ENCODE assay signal across 8 mouse cellular contexts in genomic region chr12:40220896-40221295, GRCm38 (mm10). TPM values are rescaled to one million over a fixed set of nuclear protein-coding genes. Genes with fewer than 3 reads are reported as not detected.
DNase-seq lines count a peak whose midpoint lies in the region; ATAC-seq and TF ChIP-seq lines count a peak whose summit lies in the region.

No protein-coding gene starts in this region.

- H3K4me3 ChIP-seq in heart, embryonic 12.5 days: peak overlapping the region; percentile 96
- peak overlapping the region; percentile 59 for H3K4me3 ChIP-seq in bone marrow macrophage, adult 2 months (ENCODE audit: insufficient read depth, low read length)
- H3K4me3 ChIP-seq in hindbrain, embryonic 14.5 days (replicated peaks; ENCODE audit: low read length): peak overlapping the region; percentile 81
- peak overlapping the region; percentile 96 for H3K4me3 ChIP-seq in midbrain, embryonic 11.5 days (ENCODE audit: low read depth, low read length)
- no peak overlapping the region; the same call in 1 of the 2 replicates for H3K4me3 ChIP-seq in kidney, adult 2 months (ENCODE audit: insufficient read depth, low read depth, low read length)

- peaks cover 13% of the 10 kb centered on the region for H3K36me3 ChIP-seq in heart, embryonic 12.5 days
- peaks cover 7% of the 10 kb centered on the region for H3K36me3 ChIP-seq in hindbrain, embryonic 14.5 days (replicated peaks; ENCODE audit: control insufficient read depth, insufficient read depth)
- peaks cover 4% of the 10 kb centered on the region; the same call in 1 of the 2 replicates for H3K36me3 ChIP-seq in midbrain, embryonic 11.5 days (ENCODE audit: control insufficient read depth, insufficient read depth, low read length)
- H3K36me3 ChIP-seq in kidney, adult 2 months (ENCODE audit: control insufficient read depth, insufficient read depth, low read length): peaks cover 2% of the 10 kb centered on the region; the same call in 1 of the 2 replicates

- no peak overlapping the region for H3K27ac ChIP-seq in heart, embryonic 12.5 days (ENCODE audit: poor library complexity, severe bottlenecking)
- peak overlapping the region; percentile 41; the same call in 1 of the 2 replicates for H3K27ac ChIP-seq in bone marrow macrophage, adult 2 months (ENCODE audit: insufficient read depth, low read depth, low read length)
- H3K27ac ChIP-seq in hindbrain, embryonic 14.5 days: no peak overlapping the region
- no peak overlapping the region for H3K27ac ChIP-seq in midbrain, embryonic 11.5 days (ENCODE audit: low read depth, low read length)
- H3K27ac ChIP-seq in kidney, adult 2 months (ENCODE audit: insufficient read depth, low read depth, low read length): no peak overlapping the region

- no peak for ATAC-seq in heart, embryonic 12.5 days (ENCODE audit: insufficient number of reproducible peaks, low FRiP score)
- ATAC-seq in hindbrain, embryonic 14.5 days (ENCODE audit: low FRiP score): no peak
- no peak for ATAC-seq in midbrain, embryonic 11.5 days (ENCODE audit: low FRiP score)

- no peak overlapping the region for H3K9ac ChIP-seq in heart, embryonic 12.5 days
- peak overlapping the region; percentile 88; the same call in 1 of the 2 replicates for H3K9ac ChIP-seq in hindbrain, embryonic 14.5 days
- H3K9ac ChIP-seq in midbrain, embryonic 11.5 days (ENCODE audit: low read length): peak overlapping the region; percentile 95; the same call in 1 of the 2 replicates

- no peak for DNase-seq in heart, postnatal 36 days
- DNase-seq in hindbrain, embryonic 14.5 days (ENCODE audit: low spot score): no peak
- peak; percentile 81 for DNase-seq in midbrain, embryonic 11.5 days (ENCODE audit: low spot score, missing footprints)
- no peak for DNase-seq in frontal cortex, postnatal 25 days (ENCODE audit: low spot score in 2 of 2)
- DNase-seq in gastrocnemius, postnatal 10 days: no peak
- no peak for DNase-seq in kidney, adult 2 months

- no peaks in the 10 kb centered on the region for H3K27me3 ChIP-seq in heart, embryonic 12.5 days (replicated peaks)
- no peaks in the 10 kb centered on the region for H3K27me3 ChIP-seq in hindbrain, embryonic 14.5 days (ENCODE audit: control insufficient read depth, insufficient read depth, low read length)
- H3K27me3 ChIP-seq in midbrain, embryonic 11.5 days (ENCODE audit: control insufficient read depth, insufficient read depth, low read length): no peaks in the 10 kb centered on the region
- no peaks in the 10 kb centered on the region for H3K27me3 ChIP-seq in kidney, adult 2 months (replicated peaks; ENCODE audit: control insufficient read depth, insufficient read depth, low read length)

- no peak for TF ChIP-seq POLR2A in bone marrow macrophage, adult 2 months (IDR thresholded peaks at IDR 0.05; ENCODE audit: borderline replicate concordance, low read depth, low read length)
- TF ChIP-seq POLR2A in kidney, adult 2 months (IDR thresholded peaks at IDR 0.05; ENCODE audit: low read depth, low read length): no peak

- H3K9me3 ChIP-seq in heart, embryonic 12.5 days (replicated peaks): no peaks in the 10 kb centered on the region
- H3K9me3 ChIP-seq in hindbrain, embryonic 14.5 days (ENCODE audit: control insufficient read depth, low read length): no peaks in the 10 kb centered on the region
- no peaks in the 10 kb centered on the region for H3K9me3 ChIP-seq in midbrain, embryonic 11.5 days (ENCODE audit: control insufficient read depth, low read length)

- intact Hi-C loops in heart, postnatal 36 days (cut with DNase I): loop anchor here (10.0 kb wide), 1 partner anchor 804 kb away; the partner anchor contains the start of gene Immp2l

- H3K4me1 ChIP-seq in heart, embryonic 12.5 days (replicated peaks): peaks cover 9% of the 10 kb centered on the region
- peaks cover 17% of the 10 kb centered on the region for H3K4me1 ChIP-seq in bone marrow macrophage, adult 2 months (ENCODE audit: control insufficient read depth, insufficient read depth, low read length)
- peaks cover 28% of the 10 kb centered on the region for H3K4me1 ChIP-seq in hindbrain, embryonic 14.5 days (replicated peaks; ENCODE audit: control insufficient read depth, insufficient read depth, low read length)
- peaks cover 15% of the 10 kb centered on the region for H3K4me1 ChIP-seq in midbrain, embryonic 11.5 days (ENCODE audit: control insufficient read depth, insufficient read depth, low read length)
- H3K4me1 ChIP-seq in kidney, adult 2 months (ENCODE audit: control insufficient read depth, insufficient read depth, low read length): peaks cover 12% of the 10 kb centered on the region

- 35% methylated on average over 3 of the region's 3 CpGs for whole genome bisulfite sequencing in heart, embryonic 12.5 days
- WGBS in hindbrain, embryonic 14.5 days: 42% methylated on average over 3 of the region's 3 CpGs
- WGBS in midbrain, embryonic 11.5 days: 49% methylated on average over 3 of the region's 3 CpGs
- 5% methylated on average over 3 of the region's 3 CpGs for WGBS in kidney, adult 2 months

- no peak for TF ChIP-seq CTCF in bone marrow macrophage, adult 2 months (IDR thresholded peaks at IDR 0.05; ENCODE audit: low read depth, low read length)
- no peak for TF ChIP-seq CTCF in kidney, adult 2 months (conservative IDR thresholded peaks at IDR 0.05; ENCODE audit: insufficient read depth, insufficient read length, low read depth, low read length)

- H3K4me2 ChIP-seq in heart, embryonic 12.5 days: peak overlapping the region; percentile 70
- H3K4me2 ChIP-seq in hindbrain, embryonic 14.5 days (replicated peaks): peak overlapping the region; percentile 75
- peak overlapping the region; percentile 65 for H3K4me2 ChIP-seq in midbrain, embryonic 11.5 days

RNA-seq across cellular contexts. Expression of gene Lsmem1, which starts 21.6 kb away (rescaled TPM):
- polyA plus RNA-seq in heart, embryonic 12.5 days (2016; fragmentation: Nextera tagmentation; extraction: Ambion mirVana): 28.4 and 28.7 TPM in 2 replicates
- total RNA-seq in heart, postnatal 36 days (2021): 10 to 100 TPM; 40.4 to 47.6 TPM
- not detected in 2 replicates for polyA plus RNA-seq in bone marrow macrophage, adult 2 months (2012; ENCODE audit: insufficient read depth, insufficient read length, missing spikeins)
- 0.10 TPM in 1 of 2 replicates, not detected in the other for polyA plus RNA-seq in hindbrain, embryonic 14.5 days (2014; fragmentation: Nextera tagmentation; extraction: Ambion mirVana)
- not detected in 2 replicates for polyA plus RNA-seq in midbrain, embryonic 11.5 days (2014; fragmentation: Nextera tagmentation; extraction: Ambion mirVana)
- total RNA-seq in gastrocnemius, postnatal 10 days (2021): 10 to 100 TPM; 40.8 to 45.7 TPM
- 0.20 TPM in 1 of 2 replicates, not detected in the other for polyA plus RNA-seq in kidney, adult 2 months (2012; rRNA removed)

RNA-seq across cellular contexts. Expression of gene Ifrd1, which starts 27.4 kb away (rescaled TPM):
- 115 and 118 TPM in 2 replicates for polyA plus RNA-seq in heart, embryonic 12.5 days (2016; fragmentation: Nextera tagmentation; extraction: Ambion mirVana)
- total RNA-seq in heart, postnatal 36 days (2021): 10 to 100 TPM; 87.2 to 89.6 TPM
- polyA plus RNA-seq in bone marrow macrophage, adult 2 months (2012; ENCODE audit: insufficient read depth, insufficient read length, missing spikeins): 46.0 and 59.7 TPM in 2 replicates
- polyA plus RNA-seq in hindbrain, embryonic 14.5 days (2014; fragmentation: Nextera tagmentation; extraction: Ambion mirVana): 178 and 205 TPM in 2 replicates
- polyA plus RNA-seq in midbrain, embryonic 11.5 days (2014; fragmentation: Nextera tagmentation; extraction: Ambion mirVana): 198 and 210 TPM in 2 replicates
- total RNA-seq in gastrocnemius, postnatal 10 days (2021): 10 to 100 TPM; 78.5 to 81.5 TPM
- polyA plus RNA-seq in kidney, adult 2 months (2012; rRNA removed): 7.9 and 8.2 TPM in 2 replicates

Comparison
In these comparisons a context has a peak if more than half of its experiments do, and no peak if none do; other contexts are left out.
1. RNA of gene Lsmem1, which starts 21.6 kb away (polyA plus RNA-seq): 28.4 to 28.7 TPM in heart, embryonic 12.5 days; 0.20 TPM in kidney, adult 2 months, 0.10 TPM in hindbrain, embryonic 14.5 days, not detected in midbrain, embryonic 11.5 days and not detected in bone marrow macrophage, adult 2 months; every median in the first group is over 10 times any median in the second.
2. Peak in every context shown above with its lines, with median percentiles within 50 percentile points of each other: H3K4me2 ChIP-seq.